In the genomic region with DNA sequence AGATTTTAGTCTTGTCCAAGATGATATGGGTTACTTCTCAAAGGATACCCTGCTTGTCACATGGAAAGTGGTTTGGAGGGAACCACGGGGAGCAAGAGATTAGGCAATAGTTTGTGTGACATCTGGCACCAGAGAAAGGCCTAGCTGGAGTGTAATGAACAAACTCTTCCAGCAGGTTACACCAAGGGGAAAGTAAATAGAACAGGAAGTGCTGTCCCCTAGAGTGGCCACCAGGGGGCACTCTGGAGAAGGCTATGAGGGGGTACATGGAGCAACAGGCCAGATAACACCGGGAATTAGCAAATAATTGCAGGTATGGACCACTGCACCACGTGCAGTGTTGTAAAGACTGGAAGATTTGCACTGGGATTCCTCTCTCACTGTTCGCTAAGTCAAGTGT, we compare ENCODE assay signal across 8 mouse cellular contexts. TPM values are rescaled to one million over a fixed set of nuclear protein-coding genes. Genes with fewer than 3 reads are reported as not detected.
A peak's percentile ranks its signal among the peaks of the same experiment; 100 is the strongest.
DNase-seq lines count a peak whose midpoint lies in the region; ATAC-seq and TF ChIP-seq lines count a peak whose summit lies in the region.

No protein-coding gene starts in this region.

- no peak overlapping the region for H3K27ac ChIP-seq in forebrain, embryonic 10.5 days
- H3K27ac ChIP-seq in forebrain, embryonic 15.5 days (replicated peaks): no peak overlapping the region
- no peak overlapping the region for H3K27ac ChIP-seq in intestine, postnatal 0 days (ENCODE audit: low read depth, low read length)

- no peaks in the 10 kb centered on the region for H3K27me3 ChIP-seq in forebrain, embryonic 10.5 days (ENCODE audit: poor library complexity, severe bottlenecking)
- H3K27me3 ChIP-seq in forebrain, embryonic 15.5 days: no peaks in the 10 kb centered on the region
- H3K27me3 ChIP-seq in intestine, postnatal 0 days (replicated peaks; ENCODE audit: control insufficient read depth, insufficient read depth, low read length): no peaks in the 10 kb centered on the region

- 67% methylated on average over 4 of the region's 4 CpGs for WGBS in forebrain, embryonic 10.5 days
- 61% methylated on average over 4 of the region's 4 CpGs for WGBS in forebrain, embryonic 15.5 days
- 46% methylated on average over 4 of the region's 4 CpGs for WGBS in intestine, postnatal 0 days

- no peak overlapping the region for H3K9ac ChIP-seq in forebrain, embryonic 15.5 days (replicated peaks)
- no peak overlapping the region for H3K9ac ChIP-seq in intestine, postnatal 0 days (ENCODE audit: low read depth, low read length)

- H3K4me3 ChIP-seq in forebrain, embryonic 10.5 days: no peak overlapping the region
- H3K4me3 ChIP-seq in forebrain, embryonic 15.5 days: no peak overlapping the region
- no peak overlapping the region for H3K4me3 ChIP-seq in intestine, postnatal 0 days (ENCODE audit: low read depth, low read length)

- ATAC-seq in forebrain, embryonic 15.5 days (replicated peaks): no peak
- peak; percentile 77 for ATAC-seq in intestine, postnatal 0 days

- no peak overlapping the region for H3K4me2 ChIP-seq in forebrain, embryonic 15.5 days (replicated peaks)
- H3K4me2 ChIP-seq in intestine, postnatal 0 days (replicated peaks; ENCODE audit: low read depth): no peak overlapping the region

- no peaks in the 10 kb centered on the region for H3K36me3 ChIP-seq in forebrain, embryonic 10.5 days (replicated peaks)
- no peaks in the 10 kb centered on the region for H3K36me3 ChIP-seq in forebrain, embryonic 15.5 days
- no peaks in the 10 kb centered on the region for H3K36me3 ChIP-seq in intestine, postnatal 0 days (ENCODE audit: control insufficient read depth, insufficient read depth)

- peak; percentile 34 for DNase-seq in forebrain, embryonic 10.5 days (ENCODE audit: extremely low spot score, low spot score)
- peak; percentile 39 for DNase-seq in right cerebral cortex, adult 18-20 months
- no peak for DNase-seq in right cerebral cortex, postnatal 10 days (ENCODE audit: low spot score in 2 of 2)
- DNase-seq in cerebellum, postnatal 10 days: peak; percentile 73 to 80
- DNase-seq in lung, postnatal 36 days: peak; percentile 41
- DNase-seq in thymus, postnatal 25 days: peak; percentile 43

- TF ChIP-seq CTCF in intestine, postnatal 0 days (IDR thresholded peaks at IDR 0.05; ENCODE audit: low read depth): peak; percentile 87

- H3K4me1 ChIP-seq in forebrain, embryonic 10.5 days: peaks cover 13% of the 10 kb centered on the region
- no peaks in the 10 kb centered on the region for H3K4me1 ChIP-seq in forebrain, embryonic 15.5 days
- H3K4me1 ChIP-seq in intestine, postnatal 0 days (replicated peaks; ENCODE audit: control insufficient read depth, insufficient read depth, low read length): no peaks in the 10 kb centered on the region

- no peaks in the 10 kb centered on the region for H3K9me3 ChIP-seq in forebrain, embryonic 10.5 days
- no peaks in the 10 kb centered on the region for H3K9me3 ChIP-seq in forebrain, embryonic 15.5 days
- no peaks in the 10 kb centered on the region for H3K9me3 ChIP-seq in intestine, postnatal 0 days (ENCODE audit: control insufficient read depth)

RNA-seq across cellular contexts. Expression of gene Paqr9, which starts 19.0 kb away (rescaled TPM):
- polyA plus RNA-seq in forebrain, embryonic 10.5 days (2016; fragmentation: Nextera tagmentation; extraction: Ambion mirVana): 0.07 and 0.12 TPM in 2 replicates
- 2.9 and 3.2 TPM in 2 replicates for polyA plus RNA-seq in forebrain, embryonic 15.5 days (2015; fragmentation: Nextera tagmentation; extraction: Ambion mirVana)
- polyA plus RNA-seq in intestine, postnatal 0 days (2015; fragmentation: Nextera tagmentation; extraction: Ambion mirVana): 22.1 and 23.2 TPM in 2 replicates

RNA-seq across cellular contexts. Expression of gene U2surp, which starts 28.7 kb away (rescaled TPM):
- 142 and 152 TPM in 2 replicates for polyA plus RNA-seq in forebrain, embryonic 10.5 days (2016; fragmentation: Nextera tagmentation; extraction: Ambion mirVana)
- 154 and 162 TPM in 2 replicates for polyA plus RNA-seq in forebrain, embryonic 15.5 days (2015; fragmentation: Nextera tagmentation; extraction: Ambion mirVana)
- 97.5 and 112 TPM in 2 replicates for polyA plus RNA-seq in intestine, postnatal 0 days (2015; fragmentation: Nextera tagmentation; extraction: Ambion mirVana)

Comparison
In these comparisons a context has a peak if more than half of its experiments do, and no peak if none do; other contexts are left out.
1. DNase-seq: peak in forebrain, embryonic 10.5 days (single experiment), right cerebral cortex, adult 18-20 months (single experiment), cerebellum, postnatal 10 days (2 of 2), lung, postnatal 36 days (single experiment) and thymus, postnatal 25 days (single experiment); none in right cerebral cortex, postnatal 10 days (0 of 2).